Mouse (Mus musculus) kidney, embryonic 15.5 days (tissue): Measurements from ENCODE around the gene Cops2. TPM values are rescaled to one million over a fixed set of nuclear protein-coding genes. Genes with fewer than 3 reads are reported as not detected.

Experiments
- ATAC-seq: fragments of 200-750 bp; cut with Nextera tagmentation; replicated peaks from 2 replicates; pipeline ENCODE4 v1.8.0; 2017; ENCODE audit warnings: moderate TSS enrichment; ENCODE audit not compliant: low FRiP score
- H3K27ac ChIP-seq: fragments of 300-500 bp; sonication (generic); 2 replicates; pipeline ENCODE4 v1.5.1; 2015; ENCODE audit warnings: mild to moderate bottlenecking, inconsistent platforms
- H3K27me3 ChIP-seq: fragments of 300-500 bp; sonication (generic); 2 replicates; pipeline ENCODE4 v1.6.1; 2015; ENCODE audit warnings: inconsistent platforms
- H3K36me3 ChIP-seq: fragments of 300-500 bp; sonication (generic); 2 replicates; pipeline ENCODE4 v1.6.1; 2015; ENCODE audit warnings: inconsistent platforms
- H3K4me1 ChIP-seq: fragments of 300-500 bp; sonication (generic); 2 replicates; pipeline ENCODE4 v1.6.1; 2015; ENCODE audit warnings: inconsistent platforms
- H3K4me2 ChIP-seq: fragments of 300-500 bp; sonication (generic); 2 replicates; pipeline ENCODE4 v1.6.1; 2015; ENCODE audit warnings: moderate library complexity, mild to moderate bottlenecking, inconsistent platforms
- H3K4me3 ChIP-seq: fragments of 300-500 bp; sonication (generic); replicated peaks from 2 replicates; pipeline ENCODE4 v1.5.1; 2015; ENCODE audit warnings: mild to moderate bottlenecking, inconsistent platforms
- H3K9ac ChIP-seq: fragments of 300-500 bp; sonication (generic); 2 replicates; pipeline ENCODE4 v1.6.1; 2015; ENCODE audit warnings: mild to moderate bottlenecking, inconsistent platforms
- H3K9me3 ChIP-seq: fragments of 300-500 bp; sonication (generic); replicated peaks from 2 replicates; pipeline ENCODE4 v1.6.1; 2016; ENCODE audit warnings: inconsistent platforms
- WGBS: fragments of 180-500 bp; shearing (Covaris S2); methylation state at CpG from one replicate; pipeline ENCODE4 v1.1.7; 2015; ENCODE audit warnings: mixed read lengths; 5-methylcytosine and 5-hydroxymethylcytosine counted together
- polyA plus RNA-seq: library from polyadenylated mRNA; unstranded; fragments of >200 nt; fragmentation: Nextera tagmentation; extraction: Ambion mirVana; gene quantifications from 2 replicates; pipeline ENCODE4 v1.2.1, GENCODE M21; 2015

Gene Cops2
- polyA plus RNA-seq: 80.0 and 86.0 TPM in 2 replicates

DNA sequence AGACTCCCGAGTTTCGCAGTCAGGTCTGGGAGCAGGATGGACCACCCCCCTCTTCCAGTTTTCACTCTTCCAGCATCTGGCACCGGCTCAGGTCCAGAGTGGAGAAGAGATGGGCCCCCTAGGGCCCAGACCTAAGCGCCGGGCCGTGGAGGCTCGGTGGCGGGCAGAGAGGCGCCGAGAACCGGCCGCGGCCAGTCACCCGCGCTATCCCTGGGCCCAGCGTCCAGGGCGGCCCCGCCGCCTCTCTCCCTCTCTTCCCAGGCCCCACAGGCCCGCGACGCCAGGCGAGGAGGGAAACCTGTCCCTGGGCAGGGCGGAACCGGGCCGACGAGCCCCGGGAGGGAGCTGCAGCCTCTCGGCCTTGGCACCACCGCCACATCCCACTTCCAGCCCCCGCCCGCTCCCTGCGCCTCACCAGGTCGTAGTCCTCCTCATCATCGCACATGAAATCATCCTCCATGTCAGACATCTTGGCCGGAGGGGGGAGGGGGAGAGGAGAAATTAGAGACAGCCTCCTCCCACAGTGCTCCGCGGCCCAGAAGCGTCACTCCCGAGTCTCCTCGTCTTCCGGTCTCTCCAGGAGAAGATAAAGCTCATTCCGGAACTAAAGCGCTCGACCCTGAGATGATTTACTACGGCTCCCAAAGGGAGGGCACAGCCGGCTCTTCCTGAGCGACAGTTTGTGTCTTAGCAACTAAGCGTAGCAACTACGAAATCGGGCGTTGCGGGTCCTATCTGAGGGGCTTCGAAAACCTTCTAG, at the start of gene Cops2, which contains the start of gene Galk2:
Gene Cops2 (minus strand): TSS at position 619 of the 760 bp plus-strand sequence.
Gene Galk2 (plus strand): TSS at position 589 of the 760 bp plus-strand sequence.
- peak within 1 kb of the TSS; percentile 85 for H3K4me3 ChIP-seq
- WGBS: under 1% methylated on average over 46 of the region's 54 CpGs
- no peaks in the 10 kb centered on the region for H3K36me3 ChIP-seq
- H3K9me3 ChIP-seq: no peaks in the 10 kb centered on the region
- peaks cover 12% of the 10 kb centered on the region; the same call in 1 of the 2 replicates for H3K4me1 ChIP-seq
- H3K9ac ChIP-seq: peak within 1 kb of the TSS; percentile 95
- ATAC-seq: peak; percentile 99
- peak within 1 kb of the TSS; percentile 62 for H3K4me2 ChIP-seq
- peak within 1 kb of the TSS; percentile 84 for H3K27ac ChIP-seq
- no peaks in the 10 kb centered on the region for H3K27me3 ChIP-seq

DNA sequence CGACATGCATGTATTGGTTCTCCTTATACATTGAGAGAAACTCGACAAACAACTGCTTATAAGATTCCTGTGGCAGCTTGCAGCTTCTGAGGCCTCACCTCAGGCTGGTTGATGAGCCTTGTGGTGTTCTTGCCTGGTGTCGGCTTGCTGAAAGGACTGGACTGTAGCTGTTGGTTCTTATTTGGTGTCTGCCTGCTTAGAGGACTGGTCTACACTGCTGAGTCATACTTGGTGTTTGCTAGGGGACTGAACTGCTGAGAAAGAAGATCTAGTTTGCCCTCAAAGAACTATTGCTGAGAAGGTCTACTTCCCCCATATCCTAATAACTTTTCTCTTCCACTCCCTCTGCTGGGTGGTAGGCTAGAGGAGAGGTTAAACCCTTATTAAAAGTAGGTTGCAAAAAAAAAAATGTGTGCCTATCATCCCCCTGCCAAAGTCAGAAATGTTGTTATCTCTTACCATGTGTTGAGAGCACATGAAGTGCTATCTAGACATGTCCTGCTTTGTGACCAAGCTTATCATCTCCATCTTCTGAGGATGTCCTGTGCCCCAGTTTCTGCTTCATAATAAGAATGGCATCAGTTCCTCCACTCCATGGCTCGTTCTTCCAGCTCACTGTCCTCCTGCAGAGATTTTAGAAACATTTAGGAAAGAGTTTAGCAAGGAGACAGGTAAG, 48.8 kb upstream of the Cops2 start:
- H3K4me3 ChIP-seq: no peak overlapping the region
- no peaks in the 10 kb centered on the region for H3K9me3 ChIP-seq
- no peak overlapping the region for H3K9ac ChIP-seq
- H3K4me1 ChIP-seq: no peaks in the 10 kb centered on the region
- 85% methylated on average over 4 of the region's 4 CpGs for WGBS
- H3K36me3 ChIP-seq: peaks cover 20% of the 10 kb centered on the region; the same call in 1 of the 2 replicates
- no peak overlapping the region for H3K27ac ChIP-seq
- H3K4me2 ChIP-seq: no peak overlapping the region
- no peaks in the 10 kb centered on the region for H3K27me3 ChIP-seq
- ATAC-seq: no peak

DNA sequence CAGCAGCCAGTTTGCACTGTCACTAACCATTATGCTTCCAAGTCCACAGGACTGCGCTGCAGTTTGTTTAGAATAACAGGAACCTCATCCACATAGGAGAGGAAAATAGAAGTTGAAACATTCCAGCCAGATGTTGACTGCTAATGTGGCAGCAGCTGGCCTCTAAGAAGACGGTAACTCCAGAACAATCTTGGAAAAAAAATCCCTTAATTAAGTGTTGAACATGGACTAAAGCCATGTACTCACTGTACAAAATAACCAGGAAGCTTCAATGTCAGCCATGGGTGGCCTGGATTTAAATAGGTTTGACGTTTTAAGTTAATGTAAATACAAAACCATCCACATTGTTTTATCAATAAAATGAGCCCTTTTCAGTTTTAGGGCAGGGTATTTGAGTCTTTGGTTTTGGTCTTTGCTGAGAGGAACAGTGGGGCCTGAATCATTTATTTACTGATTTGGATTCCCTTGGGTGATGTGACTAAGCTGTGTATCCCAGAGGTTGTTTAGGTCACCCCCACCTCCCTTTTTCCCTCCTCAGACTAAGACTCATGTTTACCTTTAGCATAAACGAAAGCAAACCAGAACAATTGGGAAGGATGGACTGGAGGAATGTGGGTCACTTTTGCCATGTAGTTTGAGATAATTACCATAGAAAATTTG, 47.6 kb upstream of the Cops2 start:
- Histone ChIP-seq H3K27me3 (no peaks in the 10 kb centered on the region), H3K9me3 (no peaks in the 10 kb centered on the region), H3K27ac (no peak overlapping the region), H3K9ac (no peak overlapping the region), H3K4me1 (no peaks in the 10 kb centered on the region), H3K4me3 (no peak overlapping the region), H3K36me3 (peaks cover 17% of the 10 kb centered on the region; the same call in 1 of the 2 replicates), H3K4me2 (no peak overlapping the region)
- no peak for ATAC-seq
- 85% methylated on average over 4 of the region's 4 CpGs for WGBS

DNA sequence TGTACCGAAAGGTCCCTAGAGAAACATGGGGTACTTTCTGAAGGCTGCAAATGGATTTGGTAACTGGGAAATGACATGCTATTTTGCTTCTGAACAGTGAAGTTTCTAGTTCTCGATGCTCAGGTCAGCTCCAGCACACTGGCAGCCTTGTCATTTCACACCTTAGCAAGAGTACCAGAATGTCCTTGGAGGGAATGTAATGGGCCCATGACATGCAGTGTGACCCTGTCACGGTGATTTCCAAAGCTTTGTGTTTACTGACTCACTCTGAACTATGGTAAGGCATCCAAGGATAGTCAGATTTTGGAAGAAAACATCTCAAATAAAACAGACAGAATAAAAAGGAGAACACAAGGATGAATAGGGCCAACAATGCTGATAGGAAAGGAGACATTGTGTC, 42.5 kb upstream of the Cops2 start:
- no peak overlapping the region for H3K9ac ChIP-seq
- no peaks in the 10 kb centered on the region for H3K4me1 ChIP-seq
- H3K36me3 ChIP-seq: peaks cover 35% of the 10 kb centered on the region
- H3K4me3 ChIP-seq: no peak overlapping the region
- H3K9me3 ChIP-seq: no peaks in the 10 kb centered on the region
- no peak overlapping the region for H3K4me2 ChIP-seq
- H3K27ac ChIP-seq: no peak overlapping the region
- WGBS: 93% methylated on average over 3 of the region's 3 CpGs
- H3K27me3 ChIP-seq: no peaks in the 10 kb centered on the region
- no peak for ATAC-seq

DNA sequence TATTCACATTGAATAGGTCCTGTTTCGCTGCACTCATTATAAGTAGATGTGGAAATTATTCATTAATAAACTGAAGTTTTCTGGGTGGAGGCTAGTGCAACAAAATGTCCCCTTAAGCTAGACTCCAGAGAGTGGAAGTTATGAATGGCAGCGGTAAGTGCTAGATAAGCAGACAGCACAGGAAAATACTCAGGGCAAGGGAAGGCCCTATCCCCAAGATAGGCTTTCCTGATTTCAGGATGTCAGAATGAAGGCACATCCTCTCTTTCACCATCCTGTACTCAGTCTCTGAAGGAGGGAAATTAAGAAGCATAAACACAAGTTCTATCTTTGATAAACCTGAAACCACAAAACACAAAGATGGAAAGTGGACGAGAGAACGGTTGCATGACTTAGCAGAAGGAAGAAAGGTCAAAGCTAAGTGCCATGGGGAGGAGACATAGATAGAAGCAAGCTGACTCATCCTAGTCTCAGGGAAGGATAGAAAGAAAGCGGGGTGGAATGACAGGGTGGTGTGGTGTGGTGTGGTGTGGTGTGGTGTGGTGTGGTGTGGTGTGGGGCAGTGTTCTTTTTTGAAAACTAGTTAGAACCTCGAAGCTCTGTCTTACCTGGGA, 42.0 kb upstream of the Cops2 start:
- Histone ChIP-seq H3K27me3 (no peaks in the 10 kb centered on the region), H3K4me2 (no peak overlapping the region), H3K4me1 (no peaks in the 10 kb centered on the region), H3K9me3 (no peaks in the 10 kb centered on the region), H3K36me3 (peaks cover 35% of the 10 kb centered on the region), H3K4me3 (no peak overlapping the region), H3K27ac (no peak overlapping the region), H3K9ac (no peak overlapping the region)
- WGBS: 83% methylated on average over 6 of the region's 6 CpGs
- no peak; the same call in 1 of the 2 replicates for ATAC-seq

DNA sequence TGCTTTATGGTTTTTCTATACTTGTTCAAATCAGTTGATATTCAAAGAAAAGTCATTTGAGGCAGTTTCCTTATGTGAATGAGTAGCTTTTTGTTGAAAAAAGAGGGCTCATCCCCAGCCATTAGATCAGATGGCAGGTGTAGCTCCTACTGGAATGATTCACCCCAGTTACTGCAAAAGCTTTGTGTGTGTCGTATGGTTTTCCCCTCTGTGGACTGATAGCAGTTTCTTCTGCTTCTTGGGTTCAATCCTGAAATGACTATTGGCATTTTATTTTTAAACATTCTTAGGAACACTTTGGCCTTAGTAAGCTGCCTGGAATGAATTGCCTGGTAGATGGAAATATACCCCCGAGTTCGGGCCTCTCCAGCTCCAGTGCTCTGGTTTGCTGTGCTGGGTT, 37.4 kb upstream of the Cops2 start:
- WGBS: 93% methylated on average over 3 of the region's 3 CpGs
- H3K9me3 ChIP-seq: no peaks in the 10 kb centered on the region

DNA sequence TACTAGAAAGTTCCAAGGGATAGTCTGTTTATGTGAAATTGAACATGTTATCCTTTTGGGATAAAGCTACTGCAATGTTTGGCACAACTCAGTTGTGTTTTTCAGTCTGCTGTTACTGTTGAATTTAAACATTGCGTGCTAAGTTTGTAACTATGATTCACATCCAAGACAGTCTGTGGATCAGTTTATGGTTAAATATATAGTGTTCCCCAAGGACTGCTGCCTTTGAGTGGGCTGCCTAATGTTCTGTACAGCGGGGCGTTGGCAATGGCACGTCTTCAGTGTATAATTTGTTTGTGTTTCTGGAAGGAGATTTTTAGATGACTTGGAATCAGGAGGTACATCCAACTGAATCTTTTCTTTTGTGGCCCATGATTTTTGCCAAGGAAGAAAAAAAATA, 36.2 kb upstream of the Cops2 start:
- no peaks in the 10 kb centered on the region for H3K4me1 ChIP-seq
- H3K4me2 ChIP-seq: no peak overlapping the region

More for the DNA sequence above, 37.4 kb upstream of the Cops2 start:
- H3K36me3 ChIP-seq: peaks cover 33% of the 10 kb centered on the region
- no peak overlapping the region for H3K4me2 ChIP-seq
- H3K27me3 ChIP-seq: no peaks in the 10 kb centered on the region
- no peak overlapping the region for H3K9ac ChIP-seq
- no peak overlapping the region for H3K27ac ChIP-seq
- no peak for ATAC-seq
- H3K4me3 ChIP-seq: no peak overlapping the region
- no peaks in the 10 kb centered on the region for H3K4me1 ChIP-seq

DNA sequence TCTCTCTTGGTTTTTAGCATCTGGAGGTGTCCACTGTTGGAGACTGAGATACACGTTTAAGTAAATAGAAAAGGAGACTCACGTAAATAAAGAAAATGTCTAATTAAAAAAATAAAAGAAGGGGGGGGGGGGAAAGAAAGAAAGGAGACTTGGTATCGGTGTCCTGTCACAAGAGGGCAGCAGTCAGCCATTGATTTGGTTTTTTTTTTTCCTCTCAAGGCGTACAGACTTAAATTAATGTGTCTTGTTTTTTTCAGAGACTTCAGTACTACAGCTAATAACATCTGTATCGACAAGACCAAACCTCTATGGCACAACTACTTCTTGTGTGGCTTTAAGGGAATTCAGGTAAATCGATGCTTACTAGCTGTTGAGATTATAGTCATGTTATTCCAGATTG, 34.2 kb upstream of the Cops2 start:
- Histone ChIP-seq H3K27ac (no peak overlapping the region), H3K4me1 (no peaks in the 10 kb centered on the region), H3K4me2 (no peak overlapping the region), H3K9ac (no peak overlapping the region), H3K4me3 (no peak overlapping the region), H3K27me3 (no peaks in the 10 kb centered on the region), H3K36me3 (peaks cover 22% of the 10 kb centered on the region), H3K9me3 (no peaks in the 10 kb centered on the region)
- ATAC-seq: no peak
- 40% methylated on average over 6 of the region's 6 CpGs for WGBS

More for the DNA sequence above, 36.2 kb upstream of the Cops2 start:
- Histone ChIP-seq H3K9me3 (no peaks in the 10 kb centered on the region), H3K4me3 (no peak overlapping the region), H3K27ac (no peak overlapping the region), H3K36me3 (peaks cover 29% of the 10 kb centered on the region), H3K9ac (no peak overlapping the region), H3K27me3 (no peaks in the 10 kb centered on the region)
- WGBS: 69% methylated on average over 4 of the region's 4 CpGs
- ATAC-seq: no peak

DNA sequence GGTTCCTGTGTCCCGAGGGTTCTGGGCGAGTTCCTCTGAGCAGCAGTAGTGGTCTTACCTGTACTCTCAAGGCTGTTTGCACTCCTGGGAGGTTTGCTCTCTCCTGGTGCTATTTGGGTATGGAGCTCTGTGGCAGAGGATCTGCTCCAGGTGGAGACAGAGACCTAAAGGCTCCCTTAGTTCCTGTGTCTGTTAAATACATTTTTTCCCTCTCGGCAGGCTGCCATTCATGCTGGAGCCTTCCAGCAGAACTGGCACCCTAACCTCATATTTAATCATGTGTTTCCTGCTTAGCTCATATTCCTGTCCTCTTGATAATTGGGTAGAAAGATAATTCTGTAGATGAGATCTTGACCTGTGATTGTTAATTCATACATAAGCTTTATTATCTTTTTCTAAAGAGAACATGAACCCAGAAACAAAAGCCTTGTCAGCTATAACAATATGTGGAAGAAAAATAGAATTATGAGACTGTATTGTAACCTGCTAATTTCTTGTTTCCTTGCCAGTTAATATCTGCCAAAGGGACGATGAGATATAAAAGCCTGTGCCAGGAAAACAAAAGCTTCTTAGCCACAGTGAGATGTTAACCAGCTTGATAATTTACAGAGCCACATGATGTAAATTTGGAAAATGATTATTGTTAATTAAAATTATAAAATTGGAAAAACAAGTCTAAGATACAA, 27.1 kb upstream of the Cops2 start:
- Histone ChIP-seq H3K4me1 (no peaks in the 10 kb centered on the region), H3K27ac (no peak overlapping the region), H3K9ac (no peak overlapping the region), H3K9me3 (peaks cover 2% of the 10 kb centered on the region; the same call in 1 of the 2 replicates), H3K36me3 (no peaks in the 10 kb centered on the region; the same call in 1 of the 2 replicates), H3K4me2 (no peak overlapping the region), H3K27me3 (no peaks in the 10 kb centered on the region), H3K4me3 (no peak overlapping the region)
- WGBS: 86% methylated on average over 4 of the region's 4 CpGs
- no peak for ATAC-seq

DNA sequence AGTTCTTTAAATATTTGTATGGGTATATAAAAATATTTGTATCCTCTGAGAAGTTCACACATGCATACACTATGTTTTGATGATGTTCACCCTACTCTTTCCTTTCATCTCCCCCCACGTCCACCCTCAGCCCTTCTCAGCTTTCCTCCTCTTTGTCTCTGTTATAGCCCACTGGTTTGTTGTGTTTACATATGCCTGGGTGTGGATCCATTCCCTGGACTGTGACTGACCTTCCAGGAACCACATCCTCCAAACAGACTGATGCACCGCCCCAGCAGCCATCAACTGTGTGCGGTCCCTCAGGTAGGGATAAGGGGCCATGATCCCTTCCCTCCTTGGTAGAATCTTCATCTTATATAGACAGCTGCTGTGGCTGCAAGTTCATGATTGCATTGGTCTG, 11.2 kb upstream of the Cops2 start:
- ATAC-seq: peak; percentile 80
- Histone ChIP-seq H3K4me1 (peaks cover 18% of the 10 kb centered on the region), H3K4me2 (no peak overlapping the region), H3K9me3 (no peaks in the 10 kb centered on the region), H3K27ac (no peak overlapping the region), H3K4me3 (no peak overlapping the region), H3K9ac (no peak overlapping the region), H3K27me3 (no peaks in the 10 kb centered on the region), H3K36me3 (peaks cover 10% of the 10 kb centered on the region; the same call in 1 of the 2 replicates)
- 53% methylated on average over 3 of the region's 3 CpGs for WGBS

DNA sequence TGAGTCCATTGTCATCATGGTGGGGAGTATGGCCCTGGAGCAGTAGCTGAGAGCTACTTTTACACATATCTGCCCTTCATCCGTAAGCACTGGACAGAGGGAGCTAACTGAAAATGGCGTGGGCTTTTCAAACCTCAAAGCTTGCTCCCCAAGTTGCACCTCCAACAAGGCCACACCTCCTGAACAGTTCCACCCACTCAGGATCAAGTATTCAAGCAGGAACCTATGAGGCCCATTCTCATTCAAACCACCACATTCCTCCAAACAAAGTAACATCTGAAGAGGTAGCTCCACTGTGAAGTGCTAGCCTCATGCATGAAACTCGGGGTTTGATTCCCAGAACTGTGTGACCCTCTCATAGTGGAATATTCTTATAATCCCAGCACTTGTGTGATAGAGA, 9.4 kb upstream of the Cops2 start:
- 84% methylated on average over 3 of the region's 3 CpGs for WGBS

More for the DNA sequence above, 9.4 kb upstream of the Cops2 start:
- no peaks in the 10 kb centered on the region for H3K27me3 ChIP-seq
- ATAC-seq: no peak
- peaks cover 10% of the 10 kb centered on the region; the same call in 1 of the 2 replicates for H3K36me3 ChIP-seq
- H3K9ac ChIP-seq: no peak overlapping the region
- no peak overlapping the region for H3K4me3 ChIP-seq
- H3K9me3 ChIP-seq: no peaks in the 10 kb centered on the region
- no peak overlapping the region for H3K4me2 ChIP-seq
- peaks cover 18% of the 10 kb centered on the region for H3K4me1 ChIP-seq
- no peak overlapping the region for H3K27ac ChIP-seq
